Mouse (Mus musculus) midbrain, embryonic 16.5 days (tissue): ENCODE results near the gene Dnaja3. TPM values are rescaled to one million over a fixed set of nuclear protein-coding genes. Genes with fewer than 3 reads are reported as not detected.

ENCODE experiments used
- ATAC-seq: fragments of 200-750 bp; cut with Nextera tagmentation; 2 replicates; pipeline ENCODE4 v1.8.0; 2017; ENCODE audit warnings: moderate TSS enrichment
- H3K27ac ChIP-seq: fragments of 300-500 bp; sonication (generic); 2 replicates; pipeline ENCODE4 v1.5.1; 2014; ENCODE audit warnings: mild to moderate bottlenecking, low read length, mixed read lengths
- H3K27me3 ChIP-seq: fragments of 300-500 bp; sonication (generic); 2 replicates; pipeline ENCODE4 v1.6.1; 2014; ENCODE audit warnings: low read depth, low read length, mixed read lengths; ENCODE audit not compliant: control insufficient read depth, insufficient read depth
- H3K36me3 ChIP-seq: fragments of 300-500 bp; sonication (generic); 2 replicates; pipeline ENCODE4 v1.6.1; 2014; ENCODE audit warnings: mild to moderate bottlenecking, low read length, moderate library complexity, mixed read lengths; ENCODE audit not compliant: control insufficient read depth, insufficient read depth
- H3K4me1 ChIP-seq: fragments of 300-500 bp; sonication (generic); 2 replicates; pipeline ENCODE4 v1.6.1; 2014; ENCODE audit warnings: mild to moderate bottlenecking, low read length, mixed read lengths; ENCODE audit not compliant: control insufficient read depth, insufficient read depth
- H3K4me2 ChIP-seq: fragments of 300-500 bp; sonication (generic); 2 replicates; pipeline ENCODE4 v1.6.1; 2014; ENCODE audit warnings: mild to moderate bottlenecking, low read length, mixed read lengths
- H3K4me3 ChIP-seq: fragments of 300-500 bp; sonication (generic); 2 replicates; pipeline ENCODE4 v1.5.1; 2014; ENCODE audit warnings: low read depth, mild to moderate bottlenecking, low read length, moderate library complexity, mixed read lengths
- H3K9ac ChIP-seq: fragments of 300-500 bp; sonication (generic); 2 replicates; pipeline ENCODE4 v1.6.1; 2014; ENCODE audit warnings: low read depth, low read length, mixed read lengths
- H3K9me3 ChIP-seq: fragments of 300-500 bp; sonication (generic); replicated peaks from 2 replicates; pipeline ENCODE4 v1.6.1; 2014; ENCODE audit warnings: mild to moderate bottlenecking, low read length, mixed read lengths; ENCODE audit not compliant: control insufficient read depth, poor library complexity, severe bottlenecking
- WGBS: fragments of 180-500 bp; shearing (Covaris S2); extraction: QIAGEN DNeasy Blood & Tissue Kit; methylation state at CpG from one replicate; pipeline ENCODE4 v1.1.7; 2014; 5-methylcytosine and 5-hydroxymethylcytosine counted together
- polyA plus RNA-seq: library from polyadenylated mRNA; unstranded; fragments of >200 nt; fragmentation: Nextera tagmentation; extraction: Ambion mirVana; gene quantifications from 2 replicates; pipeline ENCODE4 v1.2.1, GENCODE M21; 2015

Dnaja3 gene
- polyA plus RNA-seq, 1 experiment from 2014 or later: 70.2 TPM

DNA sequence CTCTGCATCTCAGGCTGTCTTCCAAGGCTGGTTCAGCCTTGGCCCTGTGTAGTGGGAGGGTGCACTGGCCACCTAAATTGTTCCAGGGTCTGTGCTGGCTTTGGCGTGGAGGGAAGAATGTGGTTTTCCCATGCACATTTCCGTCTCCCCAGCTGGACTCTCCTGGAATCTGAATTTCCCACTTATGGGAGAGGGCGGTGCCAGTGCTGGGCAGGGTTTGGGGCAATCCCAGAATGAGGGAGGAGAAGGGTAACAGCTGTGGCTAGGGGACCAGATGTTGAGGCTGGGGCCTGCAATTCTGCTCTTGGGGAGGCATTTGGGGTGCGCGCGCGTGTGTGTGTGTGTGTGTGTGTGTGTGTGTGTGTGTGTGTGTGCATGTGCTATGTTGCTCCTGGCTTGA, 42.5 kb upstream of the Dnaja3 start:
- Histone ChIP-seq H3K27me3 (no peaks in the 10 kb centered on the region), H3K9me3 (no peaks in the 10 kb centered on the region), H3K27ac (no peak overlapping the region), H3K4me2 (peak overlapping the region; percentile 92), H3K4me1 (peaks cover 51% of the 10 kb centered on the region), H3K4me3 (peak overlapping the region; percentile 5; the same call in 1 of the 2 replicates), H3K9ac (0 out of 2 replicates have a peak overlapping the region, but pooled peaks have one; percentile 18), H3K36me3 (no peaks in the 10 kb centered on the region)
- WGBS: 62% methylated on average over 4 of the region's 7 CpGs
- no peak for ATAC-seq

DNA sequence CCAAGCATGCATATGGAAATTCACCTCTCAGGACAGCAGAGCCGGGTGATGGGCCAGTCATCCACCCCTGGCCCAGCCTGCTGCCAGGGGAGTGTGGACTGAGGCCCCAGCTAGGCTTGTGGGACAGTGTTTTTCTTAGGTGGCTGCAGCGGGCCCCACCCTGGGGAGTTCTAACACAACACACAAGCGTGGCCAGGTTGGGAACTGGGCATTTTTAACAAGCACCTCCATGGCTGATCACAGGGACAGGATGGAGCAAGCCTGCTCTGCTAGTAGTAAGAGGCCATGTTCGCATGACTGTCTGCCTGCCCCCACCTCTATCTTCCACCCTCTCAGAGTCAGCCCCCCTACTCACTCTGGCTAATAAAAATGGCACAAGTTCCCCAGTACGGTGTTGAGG, 41.7 kb upstream of the Dnaja3 start:
- no peak overlapping the region for H3K9ac ChIP-seq
- H3K27me3 ChIP-seq: no peaks in the 10 kb centered on the region
- peaks cover 46% of the 10 kb centered on the region for H3K4me1 ChIP-seq
- no peak overlapping the region for H3K4me2 ChIP-seq
- no peak for ATAC-seq
- H3K4me3 ChIP-seq: no peak overlapping the region
- 77% methylated on average over 5 of the region's 5 CpGs for WGBS
- H3K36me3 ChIP-seq: no peaks in the 10 kb centered on the region
- no peaks in the 10 kb centered on the region for H3K9me3 ChIP-seq
- no peak overlapping the region for H3K27ac ChIP-seq

DNA sequence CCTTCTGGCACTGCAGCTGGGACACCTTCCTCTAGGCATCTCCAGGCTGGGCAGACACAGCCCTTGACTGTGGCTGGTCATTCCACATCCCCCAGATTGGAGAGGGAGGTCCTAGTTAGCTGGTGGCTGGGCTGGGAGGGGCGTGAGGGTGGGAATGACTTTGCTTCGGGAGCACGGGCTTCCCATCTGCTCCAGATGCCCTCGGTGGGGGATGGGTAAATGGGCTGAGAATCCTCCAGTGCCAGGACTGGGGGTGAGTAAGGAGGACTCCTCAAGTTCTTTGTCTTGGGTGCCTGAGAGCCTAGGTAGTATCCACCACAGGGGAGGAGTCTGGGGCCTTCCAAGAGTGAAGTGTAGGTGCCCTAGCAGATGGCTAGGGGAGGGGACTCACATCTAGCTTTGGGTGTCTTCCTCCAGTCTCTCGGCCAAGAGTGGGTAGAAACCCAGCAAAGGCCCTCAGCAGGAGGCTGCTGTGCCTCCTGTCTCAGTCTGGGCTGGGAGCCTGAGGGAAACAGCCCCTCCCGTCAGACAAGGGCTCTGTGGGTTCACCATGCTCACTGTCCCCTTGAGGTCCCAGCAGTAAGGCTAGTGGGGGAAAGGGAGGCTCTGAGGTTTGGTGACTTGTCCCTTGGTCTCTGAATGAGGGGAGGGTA, 40.8 kb upstream of the Dnaja3 start:
- Histone ChIP-seq H3K4me3 (no peak overlapping the region), H3K4me2 (no peak overlapping the region), H3K36me3 (no peaks in the 10 kb centered on the region), H3K9me3 (no peaks in the 10 kb centered on the region), H3K4me1 (peaks cover 40% of the 10 kb centered on the region), H3K27ac (no peak overlapping the region), H3K27me3 (no peaks in the 10 kb centered on the region), H3K9ac (no peak overlapping the region; the same call in 1 of the 2 replicates)
- 21% methylated on average over 6 of the region's 6 CpGs for WGBS
- ATAC-seq: no peak

DNA sequence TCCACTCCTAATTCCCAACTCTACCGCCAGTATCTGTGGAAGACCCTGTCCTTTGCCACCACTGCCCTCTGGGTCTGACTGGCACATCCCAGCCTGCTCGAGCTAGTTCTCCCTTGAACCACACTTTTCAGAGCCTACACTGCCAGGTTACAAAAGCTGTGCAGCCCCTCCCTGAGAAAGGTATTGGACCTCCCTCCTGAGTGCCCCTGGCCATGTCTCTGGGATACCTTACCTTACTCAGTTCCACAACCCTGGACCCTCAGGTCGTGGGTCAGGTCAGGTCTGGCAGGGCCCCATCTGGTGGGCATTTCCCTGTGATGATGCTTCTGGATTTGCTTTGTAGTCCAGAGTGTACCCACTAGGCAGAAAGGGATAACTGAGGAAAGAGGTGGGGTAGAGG, 40.2 kb upstream of the Dnaja3 start:
- Histone ChIP-seq H3K36me3 (no peaks in the 10 kb centered on the region), H3K4me3 (no peak overlapping the region), H3K9me3 (no peaks in the 10 kb centered on the region), H3K27me3 (no peaks in the 10 kb centered on the region), H3K4me1 (peaks cover 40% of the 10 kb centered on the region), H3K27ac (no peak overlapping the region), H3K9ac (no peak overlapping the region), H3K4me2 (no peak overlapping the region)
- WGBS: 88% methylated on average over 3 of the region's 3 CpGs
- ATAC-seq: no peak

GRCm38 (mm10) chr16:4600701-4601310, 39.0 kb upstream of the Dnaja3 start:
- Histone ChIP-seq H3K9ac (no peak overlapping the region), H3K4me1 (peaks cover 41% of the 10 kb centered on the region), H3K27ac (no peak overlapping the region), H3K27me3 (no peaks in the 10 kb centered on the region), H3K4me3 (no peak overlapping the region), H3K9me3 (no peaks in the 10 kb centered on the region), H3K4me2 (no peak overlapping the region), H3K36me3 (no peaks in the 10 kb centered on the region)
- 79% methylated on average over 9 of the region's 9 CpGs for WGBS
- ATAC-seq: no peak

DNA sequence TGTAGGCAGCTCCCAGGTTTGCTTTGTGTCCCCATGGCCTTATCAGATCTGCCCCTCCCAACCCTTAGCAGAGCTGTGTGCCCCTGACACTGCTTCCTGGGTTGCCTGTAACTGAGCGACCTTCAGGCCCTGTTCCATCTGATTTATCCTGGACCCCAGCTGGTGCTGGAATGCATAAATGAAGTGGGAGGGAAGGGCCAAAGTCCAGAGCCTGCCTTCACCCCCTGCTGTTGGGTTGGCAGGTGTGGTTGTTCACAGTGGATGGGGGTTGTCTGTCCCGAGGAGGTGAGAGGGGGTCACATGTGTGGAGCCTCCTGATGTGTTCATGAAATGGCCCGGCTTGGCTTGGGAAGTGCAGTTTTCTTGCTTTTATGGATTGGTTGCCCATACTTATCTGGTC, 37.6 kb upstream of the Dnaja3 start:
- 19% methylated on average over 3 of the region's 3 CpGs for WGBS
- peaks cover 32% of the 10 kb centered on the region for H3K4me1 ChIP-seq

GRCm38 (mm10) chr16:4602766-4603452, 36.9 kb upstream of the Dnaja3 start:
- Histone ChIP-seq H3K4me1 (peaks cover 25% of the 10 kb centered on the region), H3K9me3 (no peaks in the 10 kb centered on the region), H3K27ac (no peak overlapping the region), H3K27me3 (no peaks in the 10 kb centered on the region), H3K9ac (peak overlapping the region; percentile 40; the same call in 1 of the 2 replicates), H3K36me3 (no peaks in the 10 kb centered on the region), H3K4me2 (no peak overlapping the region), H3K4me3 (no peak overlapping the region)
- ATAC-seq: no peak
- 35% methylated on average over 7 of the region's 7 CpGs for WGBS

More for the DNA sequence above, 37.6 kb upstream of the Dnaja3 start:
- Histone ChIP-seq H3K27ac (no peak overlapping the region), H3K4me2 (no peak overlapping the region), H3K4me3 (no peak overlapping the region), H3K9ac (no peak overlapping the region), H3K9me3 (no peaks in the 10 kb centered on the region), H3K27me3 (no peaks in the 10 kb centered on the region), H3K36me3 (no peaks in the 10 kb centered on the region)
- ATAC-seq: no peak

GRCm38 (mm10) chr16:4603453-4603837, 36.3 kb upstream of the Dnaja3 start:
- no peak for ATAC-seq
- Histone ChIP-seq H3K4me1 (peaks cover 21% of the 10 kb centered on the region; the same call in 1 of the 2 replicates), H3K4me2 (no peak overlapping the region), H3K36me3 (no peaks in the 10 kb centered on the region), H3K4me3 (no peak overlapping the region), H3K27ac (no peak overlapping the region), H3K27me3 (no peaks in the 10 kb centered on the region), H3K9me3 (no peaks in the 10 kb centered on the region), H3K9ac (peak overlapping the region; percentile 40; the same call in 1 of the 2 replicates)
- WGBS: 87% methylated on average over 1 of the region's 1 CpGs

- no peaks in the 10 kb centered on the region for H3K36me3 ChIP-seq
- WGBS: 70% methylated on average over 11 of the region's 11 CpGs
- H3K9me3 ChIP-seq: no peaks in the 10 kb centered on the region
- H3K27ac ChIP-seq: no peak overlapping the region
- H3K9ac ChIP-seq: no peak overlapping the region
- no peak overlapping the region for H3K4me2 ChIP-seq
- H3K27me3 ChIP-seq: no peaks in the 10 kb centered on the region
- H3K4me3 ChIP-seq: no peak overlapping the region
- H3K4me1 ChIP-seq: peaks cover 15% of the 10 kb centered on the region; the same call in 1 of the 2 replicates
- ATAC-seq: no peak
Measured at GRCm38 (mm10) chr16:4604293-4604837, 35.4 kb upstream of the Dnaja3 start.
